Mouse (Mus musculus): ENCODE measurements around the gene Nid1. TPM values are rescaled to one million over a fixed set of nuclear protein-coding genes. Genes with fewer than 3 reads are reported as not detected.

Gene Nid1
- polyA plus RNA-seq (2017; shearing (Covaris generic)), result under 1 TPM in 1 of 2 experiments, not detected in 1; 0.05 TPM

GRCm38 (mm10) chr13:13437460-13438015 lies at the start of gene Nid1:
TSS of gene Nid1 (plus strand) at chr13:13437551.

GRCm38 (mm10) chr13:13393228-13394095 lies 43.9 kb upstream of the Nid1 start, which contains the start of gene Gpr137b:
TSS of gene Gpr137b (minus strand) at chr13:13394014.

Other genes starting within 250 kb of the Nid1 start
- gene Gpr137b, start 43.5 kb upstream of the Nid1 start, polyA plus RNA-seq (2017; shearing (Covaris generic)), result 1 to 10 TPM; 5.1 to 5.4 TPM
- 10 to 100 TPM; 15.8 to 19.7 TPM for gene Lyst, start 152.8 kb downstream of the Nid1 start, polyA plus RNA-seq (2017; shearing (Covaris generic))

Data from activated CD4-positive, CD25-positive, alpha-beta regulatory T cell (primary cell).